Comparison of ENCODE assay signal across 1 mouse cellular context in genomic region chr11:78531515-78531914, GRCm38 (mm10).
A peak's percentile ranks its signal among the peaks of the same experiment; 100 is the strongest.
TF ChIP-seq lines count a peak whose summit lies in the region.

No protein-coding gene starts in this region.

TF ChIP-seq in CH12.LX, 34 proteins besides CTCF, POLR2A, EP300 and RAD21:
- peak; percentile 59; the same call in 1 of the 2 replicates for TF ChIP-seq JUN (IDR thresholded peaks at IDR 0.05; ENCODE audit: insufficient read depth, low read depth, low read length)
- TF ChIP-seq ZNF384 (IDR thresholded peaks at IDR 0.05; ENCODE audit: low read depth, low read length) = peak; percentile 28; the same call in 1 of the 2 replicates
- peak; percentile 72 for TF ChIP-seq IRF4 (IDR thresholded peaks at IDR 0.05; ENCODE audit: low read depth, low read length)
- peak; percentile 37; the same call in 1 of the 2 replicates for TF ChIP-seq SIN3A (IDR thresholded peaks at IDR 0.05; ENCODE audit: low read length)
- TF ChIP-seq RCOR1 (conservative IDR thresholded peaks at IDR 0.05; ENCODE audit: low read depth, low read length) = peak; percentile 62; the same call in 1 of the 2 replicates
- peak; percentile 61 for TF ChIP-seq JUND (conservative IDR thresholded peaks at IDR 0.05; ENCODE audit: low read depth, low read length)
